Mouse (Mus musculus): ENCODE data around the gene Ninj2. TPM values are rescaled to one million over a fixed set of nuclear protein-coding genes. Genes with fewer than 3 reads are reported as not detected.

The Ninj2 gene
- polyA plus RNA-seq, 1 experiment from 2014 or later = 0.44 TPM

- no peak overlapping the region for H3K9ac ChIP-seq (replicated peaks; ENCODE audit: low read depth)
- no peaks in the 10 kb centered on the region for H3K4me1 ChIP-seq (ENCODE audit: insufficient read depth, low read depth, low read length)
- no peak overlapping the region for H3K4me2 ChIP-seq (replicated peaks; ENCODE audit: low read depth, low read length)
- no peaks in the 10 kb centered on the region for H3K9me3 ChIP-seq (ENCODE audit: low read length)
- DNase-seq (ENCODE audit: low spot score) = no peak
- no peaks in the 10 kb centered on the region for H3K27me3 ChIP-seq (replicated peaks; ENCODE audit: insufficient read depth, low read length)
- 40% methylated on average over 6 of the region's 6 CpGs for WGBS
- no peak for ATAC-seq
- TF ChIP-seq EP300 (IDR thresholded peaks at IDR 0.05) (no peak), CTCF (IDR thresholded peaks at IDR 0.05) (no peak)
- no peak overlapping the region for H3K4me3 ChIP-seq (ENCODE audit: low read depth, low read length)
- H3K27ac ChIP-seq (ENCODE audit: low read length) = no peak overlapping the region
- H3K36me3 ChIP-seq (ENCODE audit: insufficient read depth, low read length) = no peaks in the 10 kb centered on the region
These were observed 132.2 kb downstream of the Ninj2 start for GRCm38 (mm10) chr6:120225355-120225754.

GRCm38 (mm10) chr6:120227068-120227467 lies 133.9 kb downstream of the Ninj2 start:
- ATAC-seq (no peak), DNase-seq (ENCODE audit: low spot score) (no peak)
- no peak overlapping the region for H3K27ac ChIP-seq (ENCODE audit: low read length)
- no peaks in the 10 kb centered on the region for H3K36me3 ChIP-seq (ENCODE audit: insufficient read depth, low read length)
- no peak overlapping the region for H3K4me2 ChIP-seq (replicated peaks; ENCODE audit: low read depth, low read length)
- no peak for TF ChIP-seq CTCF (IDR thresholded peaks at IDR 0.05)
- no peak for TF ChIP-seq EP300 (IDR thresholded peaks at IDR 0.05)
- H3K9me3 ChIP-seq (ENCODE audit: low read length) = no peaks in the 10 kb centered on the region
- no peak overlapping the region for H3K4me3 ChIP-seq (ENCODE audit: low read depth, low read length)
- H3K27me3 ChIP-seq (replicated peaks; ENCODE audit: insufficient read depth, low read length) = no peaks in the 10 kb centered on the region
- WGBS = 84% methylated on average over 7 of the region's 7 CpGs
- no peak overlapping the region for H3K9ac ChIP-seq (replicated peaks; ENCODE audit: low read depth)
- no peaks in the 10 kb centered on the region for H3K4me1 ChIP-seq (ENCODE audit: insufficient read depth, low read depth, low read length)

- TF ChIP-seq CTCF (IDR thresholded peaks at IDR 0.05) (no peak), EP300 (IDR thresholded peaks at IDR 0.05) (no peak)
- H3K36me3 ChIP-seq (ENCODE audit: insufficient read depth, low read length) = no peaks in the 10 kb centered on the region
- H3K9me3 ChIP-seq (ENCODE audit: low read length) = no peaks in the 10 kb centered on the region
- H3K4me1 ChIP-seq (ENCODE audit: insufficient read depth, low read depth, low read length) = no peaks in the 10 kb centered on the region
- no peak overlapping the region for H3K9ac ChIP-seq (replicated peaks; ENCODE audit: low read depth)
- 71% methylated on average over 7 of the region's 7 CpGs for WGBS
- no peak overlapping the region for H3K27ac ChIP-seq (ENCODE audit: low read length)
- H3K4me3 ChIP-seq (ENCODE audit: low read depth, low read length) = no peak overlapping the region
- no peak for ATAC-seq
- no peak for DNase-seq (ENCODE audit: low spot score)
- no peak overlapping the region for H3K4me2 ChIP-seq (replicated peaks; ENCODE audit: low read depth, low read length)
- H3K27me3 ChIP-seq (replicated peaks; ENCODE audit: insufficient read depth, low read length) = no peaks in the 10 kb centered on the region
These were observed 136.7 kb downstream of the Ninj2 start for GRCm38 (mm10) chr6:120229806-120230205.

GRCm38 (mm10) chr6:120230441-120230840 lies 137.3 kb downstream of the Ninj2 start:
- no peak for ATAC-seq

GRCm38 (mm10) chr6:120232885-120233284 lies 139.7 kb downstream of the Ninj2 start:
- DNase-seq (ENCODE audit: low spot score) = no peak

More at GRCm38 (mm10) chr6:120230441-120230840, 137.3 kb downstream of the Ninj2 start:
- H3K9me3 ChIP-seq (ENCODE audit: low read length) = no peaks in the 10 kb centered on the region
- no peaks in the 10 kb centered on the region for H3K4me1 ChIP-seq (ENCODE audit: insufficient read depth, low read depth, low read length)
- no peaks in the 10 kb centered on the region for H3K36me3 ChIP-seq (ENCODE audit: insufficient read depth, low read length)
- H3K4me2 ChIP-seq (replicated peaks; ENCODE audit: low read depth, low read length) = no peak overlapping the region
- H3K27me3 ChIP-seq (replicated peaks; ENCODE audit: insufficient read depth, low read length) = no peaks in the 10 kb centered on the region
- no peak overlapping the region for H3K27ac ChIP-seq (ENCODE audit: low read length)
- 63% methylated on average over 1 of the region's 1 CpGs for WGBS
- TF ChIP-seq CTCF (IDR thresholded peaks at IDR 0.05) (no peak), EP300 (IDR thresholded peaks at IDR 0.05) (no peak)
- H3K9ac ChIP-seq (replicated peaks; ENCODE audit: low read depth) = no peak overlapping the region
- no peak for DNase-seq (ENCODE audit: low spot score)
- no peak overlapping the region for H3K4me3 ChIP-seq (ENCODE audit: low read depth, low read length)

GRCm38 (mm10) chr6:120235874-120236273 lies 142.7 kb downstream of the Ninj2 start:
- 39% methylated on average over 7 of the region's 7 CpGs for WGBS
- no peak overlapping the region for H3K9ac ChIP-seq (replicated peaks; ENCODE audit: low read depth)
- H3K27ac ChIP-seq (ENCODE audit: low read length) = no peak overlapping the region
- ATAC-seq = no peak
- no peak for TF ChIP-seq EP300 (IDR thresholded peaks at IDR 0.05)
- TF ChIP-seq CTCF (IDR thresholded peaks at IDR 0.05) = no peak
- no peak overlapping the region for H3K4me2 ChIP-seq (replicated peaks; ENCODE audit: low read depth, low read length)
- no peak overlapping the region for H3K4me3 ChIP-seq (ENCODE audit: low read depth, low read length)
- no peaks in the 10 kb centered on the region for H3K36me3 ChIP-seq (ENCODE audit: insufficient read depth, low read length)
- no peak for DNase-seq (ENCODE audit: low spot score)
- no peaks in the 10 kb centered on the region for H3K4me1 ChIP-seq (ENCODE audit: insufficient read depth, low read depth, low read length)
- no peaks in the 10 kb centered on the region for H3K27me3 ChIP-seq (replicated peaks; ENCODE audit: insufficient read depth, low read length)
- no peaks in the 10 kb centered on the region for H3K9me3 ChIP-seq (ENCODE audit: low read length)

More at GRCm38 (mm10) chr6:120232885-120233284, 139.7 kb downstream of the Ninj2 start:
- H3K27me3 ChIP-seq (replicated peaks; ENCODE audit: insufficient read depth, low read length) = no peaks in the 10 kb centered on the region
- WGBS = 91% methylated on average over 6 of the region's 6 CpGs
- H3K9me3 ChIP-seq (ENCODE audit: low read length) = no peaks in the 10 kb centered on the region
- no peak overlapping the region for H3K4me2 ChIP-seq (replicated peaks; ENCODE audit: low read depth, low read length)
- no peak overlapping the region for H3K4me3 ChIP-seq (ENCODE audit: low read depth, low read length)
- H3K4me1 ChIP-seq (ENCODE audit: insufficient read depth, low read depth, low read length) = no peaks in the 10 kb centered on the region
- H3K36me3 ChIP-seq (ENCODE audit: insufficient read depth, low read length) = no peaks in the 10 kb centered on the region
- no peak for ATAC-seq
- no peak overlapping the region for H3K27ac ChIP-seq (ENCODE audit: low read length)
- H3K9ac ChIP-seq (replicated peaks; ENCODE audit: low read depth) = no peak overlapping the region
- no peak for TF ChIP-seq EP300 (IDR thresholded peaks at IDR 0.05)
- no peak for TF ChIP-seq CTCF (IDR thresholded peaks at IDR 0.05)

- DNase-seq (ENCODE audit: low spot score) (no peak), ATAC-seq (no peak)
- Histone ChIP-seq H3K4me3 (ENCODE audit: low read depth, low read length) (no peak overlapping the region), H3K27ac (ENCODE audit: low read length) (no peak overlapping the region), H3K36me3 (ENCODE audit: insufficient read depth, low read length) (no peaks in the 10 kb centered on the region), H3K4me1 (ENCODE audit: insufficient read depth, low read depth, low read length) (no peaks in the 10 kb centered on the region), H3K9ac (replicated peaks; ENCODE audit: low read depth) (no peak overlapping the region), H3K9me3 (ENCODE audit: low read length) (no peaks in the 10 kb centered on the region), H3K27me3 (replicated peaks; ENCODE audit: insufficient read depth, low read length) (no peaks in the 10 kb centered on the region), H3K4me2 (replicated peaks; ENCODE audit: low read depth, low read length) (no peak overlapping the region)
- TF ChIP-seq CTCF (IDR thresholded peaks at IDR 0.05) = no peak
- WGBS = 70% methylated on average over 5 of the region's 5 CpGs
These were observed 147.3 kb downstream of the Ninj2 start for GRCm38 (mm10) chr6:120240461-120240860.
